Mouse (Mus musculus): ENCODE measurements around the gene Evx2.

The Evx2 gene

GRCm38 (mm10) chr2:74681594-74682531 is 22.5 kb upstream of the Evx2 start:
- DNase-seq (ENCODE audit: low read depth, low spot score) = no peak

- DNase-seq (ENCODE audit: low read depth, low spot score) = no peak
Observed at GRCm38 (mm10) chr2:74680561-74681398, 21.4 kb upstream of the Evx2 start.

DNA sequence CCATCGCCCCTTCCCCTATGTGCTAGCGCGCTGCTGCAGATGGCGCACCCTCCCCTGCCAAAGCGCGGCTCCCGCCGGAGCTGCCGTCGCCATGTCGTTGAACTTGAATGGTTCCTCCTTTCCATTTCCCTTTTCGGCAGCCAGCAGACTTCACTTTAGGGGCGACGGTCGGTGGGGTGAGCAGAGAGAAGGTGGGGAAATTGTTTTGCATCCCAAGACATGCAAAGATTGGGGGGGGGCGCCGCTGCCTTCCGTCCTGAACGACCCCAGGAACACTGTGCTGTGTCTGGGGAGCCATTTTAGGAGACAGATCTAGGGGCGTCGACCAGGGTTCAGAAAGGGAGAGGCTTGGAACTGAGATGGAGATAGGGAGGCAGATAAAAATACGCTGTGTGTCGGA is 20.6 kb upstream of the Evx2 start:
- DNase-seq (ENCODE audit: low read depth, low spot score) = no peak

- DNase-seq (ENCODE audit: low read depth, low spot score) = no peak
Observed at GRCm38 (mm10) chr2:74679596-74679971, 20.2 kb upstream of the Evx2 start.

GRCm38 (mm10) chr2:74678891-74679595 is 19.7 kb upstream of the Evx2 start, which contains the start of gene Hoxd11:
Gene Hoxd11 (plus strand): TSS chr2:74679557.
- no peak for DNase-seq (ENCODE audit: low read depth, low spot score)

- no peak for DNase-seq (ENCODE audit: low read depth, low spot score)
Observed at GRCm38 (mm10) chr2:74677106-74677505, 17.7 kb upstream of the Evx2 start.

DNA sequence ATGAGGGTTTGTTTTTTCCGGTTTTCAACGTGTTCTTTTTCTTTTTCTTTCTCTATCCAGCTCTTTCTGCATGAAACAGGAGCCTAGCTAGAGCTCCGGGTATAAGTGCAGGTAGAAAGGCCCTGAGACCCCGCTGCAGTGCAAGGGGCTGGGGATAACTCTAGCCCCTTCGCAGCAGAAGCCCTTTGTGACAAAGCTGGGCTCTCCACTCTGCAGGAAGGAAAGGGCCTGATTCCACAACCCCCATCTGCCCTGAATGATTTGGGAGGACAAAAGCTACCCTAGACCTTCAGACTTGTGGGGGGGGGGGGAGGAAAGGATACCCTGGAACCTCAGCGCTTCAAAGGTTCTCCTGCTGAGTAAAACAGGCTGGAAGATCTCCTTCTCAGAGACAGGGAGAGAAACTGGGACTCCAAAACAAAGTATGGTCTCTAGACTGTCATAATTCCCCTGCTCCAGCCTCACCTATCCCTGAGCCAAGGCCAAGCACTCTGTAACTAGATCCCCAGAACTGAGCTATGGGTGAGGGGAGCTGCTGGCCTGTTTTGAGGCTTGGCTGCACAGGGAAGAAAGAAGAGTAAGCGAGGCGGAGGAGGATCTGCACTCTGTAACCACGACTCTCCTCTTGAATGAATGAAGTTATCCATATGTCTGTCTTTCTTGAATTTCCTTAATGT is 17.2 kb upstream of the Evx2 start:
- no peak for DNase-seq (ENCODE audit: low read depth, low spot score)

DNA sequence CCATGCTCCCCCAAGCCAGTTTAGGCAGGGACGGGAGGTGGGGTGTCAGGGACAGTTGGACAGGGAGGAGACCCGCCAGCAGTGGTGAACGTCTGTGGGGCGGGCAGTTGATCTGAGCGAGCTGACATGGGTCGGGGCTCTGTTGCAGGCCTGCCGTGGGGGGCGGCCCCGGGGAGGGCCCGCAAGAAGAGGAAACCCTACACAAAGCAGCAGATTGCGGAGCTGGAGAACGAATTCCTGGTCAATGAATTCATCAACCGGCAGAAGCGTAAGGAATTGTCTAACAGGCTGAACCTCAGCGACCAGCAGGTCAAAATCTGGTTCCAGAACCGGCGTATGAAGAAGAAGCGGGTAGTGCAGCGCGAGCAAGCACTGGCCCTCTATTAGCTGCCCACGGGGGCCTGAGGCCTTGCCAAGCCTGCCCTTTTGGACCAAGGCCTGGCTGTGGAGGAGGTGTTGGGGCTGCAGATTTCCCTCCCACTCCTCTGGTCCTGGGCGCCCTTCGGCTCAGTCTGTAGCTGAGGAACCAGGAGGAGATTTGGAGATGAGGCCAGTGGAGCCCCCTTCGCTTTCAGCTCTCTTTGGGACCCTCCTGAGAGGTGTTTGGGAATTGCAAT is 16.4 kb upstream of the Evx2 start:
- DNase-seq (ENCODE audit: low read depth, low spot score) = no peak

- no peak for DNase-seq (ENCODE audit: low read depth, low spot score)
Observed at GRCm38 (mm10) chr2:74674881-74675665, 15.7 kb upstream of the Evx2 start, which contains the start of gene Hoxd12. Gene Hoxd12 (plus strand): TSS chr2:74675013.

GRCm38 (mm10) chr2:74673835-74674425 is 14.6 kb upstream of the Evx2 start:
- no peak for DNase-seq (ENCODE audit: low read depth, low spot score)

DNA sequence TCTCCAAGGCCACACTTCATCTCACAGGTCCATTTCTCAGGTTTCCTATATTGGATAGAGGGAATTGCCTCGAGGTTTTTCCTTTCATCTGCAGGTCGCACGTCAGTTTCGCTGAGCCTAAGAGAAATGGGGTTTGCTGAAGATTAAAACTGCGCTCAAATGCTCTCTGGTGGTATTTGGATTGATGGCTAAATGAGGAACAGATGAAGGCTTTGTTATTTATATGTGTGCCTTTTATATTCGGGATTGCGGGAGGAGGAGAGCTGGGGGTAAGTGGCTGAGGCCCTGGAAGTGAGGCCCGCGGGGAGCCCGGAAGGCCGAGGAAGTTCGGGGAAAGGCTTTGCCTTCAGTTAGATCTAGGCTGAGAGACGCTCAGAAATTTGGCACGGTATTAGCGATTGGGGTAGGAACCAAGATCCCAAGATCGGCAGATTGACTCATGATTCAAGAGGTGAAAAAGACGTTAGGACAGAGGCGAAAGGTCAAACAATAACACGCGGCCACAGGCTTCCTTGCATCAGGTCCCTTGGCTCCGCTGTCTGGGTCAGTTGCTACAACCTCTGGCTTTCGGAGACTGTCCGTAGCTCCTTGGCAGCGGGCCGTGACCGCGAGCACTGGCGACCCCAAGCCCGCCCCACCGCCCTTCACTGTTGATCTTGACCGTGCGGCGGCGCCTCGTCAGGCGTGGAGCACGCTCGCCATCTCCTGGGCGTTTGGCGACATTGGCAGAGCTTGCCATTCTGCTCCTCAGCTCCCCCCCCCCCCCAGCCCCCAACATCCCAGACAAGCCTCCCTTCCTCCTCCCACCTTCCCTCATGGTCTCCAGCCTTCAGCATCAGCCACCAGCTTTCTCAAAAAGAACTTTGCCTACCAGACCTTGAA is 13.4 kb upstream of the Evx2 start:
- no peak for DNase-seq (ENCODE audit: low read depth, low spot score)

- DNase-seq (ENCODE audit: low read depth, low spot score) = no peak
Observed at GRCm38 (mm10) chr2:74671847-74672246, 12.5 kb upstream of the Evx2 start.

GRCm38 (mm10) chr2:74670632-74671188 is 11.4 kb upstream of the Evx2 start:
- DNase-seq (ENCODE audit: low read depth, low spot score) = no peak

- no peak for DNase-seq (ENCODE audit: low read depth, low spot score)
Observed at GRCm38 (mm10) chr2:74669650-74670235, 10.4 kb upstream of the Evx2 start.

- no peak for DNase-seq (ENCODE audit: low read depth, low spot score)
Observed at GRCm38 (mm10) chr2:74669230-74669578, 9.8 kb upstream of the Evx2 start.

DNA sequence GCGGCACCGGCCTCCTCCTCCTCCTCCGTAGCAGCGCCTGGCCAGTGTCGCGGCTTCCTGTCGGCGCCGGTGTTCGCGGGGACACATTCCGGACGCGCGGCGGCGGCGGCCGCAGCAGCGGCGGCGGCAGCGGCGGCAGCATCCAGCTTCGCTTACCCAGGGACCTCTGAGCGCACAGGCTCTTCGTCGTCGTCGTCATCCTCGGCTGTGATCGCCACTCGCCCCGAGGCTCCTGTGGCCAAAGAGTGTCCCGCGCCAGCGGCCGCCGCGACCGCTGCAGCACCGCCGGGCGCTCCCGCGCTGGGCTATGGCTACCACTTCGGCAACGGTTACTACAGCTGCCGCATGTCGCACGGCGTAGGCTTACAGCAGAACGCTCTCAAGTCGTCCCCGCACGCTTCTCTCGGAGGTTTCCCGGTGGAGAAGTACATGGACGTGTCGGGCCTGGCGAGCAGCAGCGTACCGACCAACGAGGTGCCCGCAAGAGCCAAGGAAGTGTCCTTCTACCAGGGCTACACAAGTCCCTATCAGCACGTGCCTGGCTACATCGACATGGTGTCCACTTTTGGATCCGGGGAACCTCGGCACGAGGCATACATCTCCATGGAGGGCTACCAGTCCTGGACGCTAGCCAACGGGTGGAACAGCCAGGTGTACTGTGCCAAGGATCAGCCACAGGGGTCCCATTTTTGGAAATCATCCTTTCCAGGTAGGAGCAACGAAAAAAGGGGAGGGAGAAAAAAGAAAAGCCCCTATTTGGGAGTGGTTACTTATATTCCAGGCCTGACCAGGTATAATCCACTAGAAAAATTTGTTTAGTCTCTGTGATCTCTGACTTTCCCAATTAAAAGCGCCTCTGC is 9.2 kb upstream of the Evx2 start:
- no peak for DNase-seq (ENCODE audit: low read depth, low spot score)

DNA sequence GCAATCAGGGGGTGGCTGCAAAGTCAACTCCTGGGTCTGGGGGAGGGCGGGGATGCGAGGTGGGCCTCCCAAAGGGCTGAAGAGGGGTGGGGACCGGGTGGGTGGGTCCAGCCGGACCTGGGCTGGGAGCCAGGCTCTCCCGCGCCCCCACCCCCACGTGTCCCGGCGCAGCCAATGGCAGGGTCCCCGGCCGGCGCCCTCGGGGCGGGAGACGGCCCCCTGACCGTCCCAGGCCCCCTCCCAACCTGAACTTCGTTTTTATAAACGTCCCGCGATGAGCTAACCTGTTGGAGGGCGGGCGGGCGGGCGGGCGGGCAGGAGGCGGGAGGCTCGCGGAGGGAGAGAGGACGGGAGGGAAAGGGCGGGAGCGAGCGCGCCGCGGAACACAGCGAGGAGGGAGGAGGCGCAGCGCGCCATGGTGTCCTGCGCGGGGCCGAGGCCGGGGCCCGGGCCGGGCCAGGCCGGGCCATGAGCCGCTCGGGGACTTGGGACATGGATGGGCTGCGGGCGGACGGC is 8.5 kb upstream of the Evx2 start, which contains the start of gene Hoxd13:
Hoxd13 (plus strand) TSS at position 469 of the 516 bp plus-strand sequence.
- no peak for DNase-seq (ENCODE audit: low read depth, low spot score)
